Mouse (Mus musculus): ENCODE data around the gene Ikbke. TPM values are rescaled to one million over a fixed set of nuclear protein-coding genes. Genes with fewer than 3 reads are reported as not detected.

Ikbke gene
- polyA plus RNA-seq, 1 experiment from 2014 or later = 1.5 TPM

DNA sequence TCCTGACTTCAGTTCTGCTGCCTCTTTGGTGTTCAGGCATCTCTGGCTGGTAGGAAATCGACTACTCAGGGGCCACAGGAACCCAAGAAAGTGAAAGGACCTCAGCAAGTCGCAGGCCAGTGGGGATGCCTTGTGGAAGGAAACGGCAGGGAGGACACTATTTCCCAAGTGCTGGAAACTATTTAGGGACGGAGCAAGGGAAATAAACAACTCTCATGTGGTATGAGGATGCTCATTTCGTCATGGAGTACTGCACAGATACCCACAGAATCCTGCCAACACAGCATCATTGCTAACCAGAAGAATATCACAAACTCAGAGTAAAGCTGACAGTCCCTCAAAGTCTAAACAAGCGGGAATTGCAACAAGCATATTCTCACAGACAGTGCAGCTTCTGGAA is 36.5 kb downstream of the Ikbke start:
- H3K4me2 ChIP-seq (ENCODE audit: low read depth, severe bottlenecking) = no peak overlapping the region
- no peak overlapping the region for H3K27ac ChIP-seq (replicated peaks; ENCODE audit: low read depth, low read length)
- 56% methylated on average over 6 of the region's 6 CpGs for WGBS
- no peaks in the 10 kb centered on the region for H3K36me3 ChIP-seq (ENCODE audit: control insufficient read depth, insufficient read depth, low read length)
- DNase-seq (ENCODE audit: low spot score) = no peak
- H3K27me3 ChIP-seq (ENCODE audit: control insufficient read depth, insufficient read depth, low read length) = peaks cover 35% of the 10 kb centered on the region
- peaks cover 7% of the 10 kb centered on the region for H3K4me1 ChIP-seq (ENCODE audit: control insufficient read depth, insufficient read depth, low read length)
- H3K9me3 ChIP-seq (ENCODE audit: control insufficient read depth, low read length) = no peaks in the 10 kb centered on the region
- ATAC-seq (ENCODE audit: insufficient number of reproducible peaks, low FRiP score, low TSS enrichment, low read depth) = no peak
- H3K4me3 ChIP-seq (ENCODE audit: low read depth, low read length) = no peak overlapping the region
- H3K9ac ChIP-seq (ENCODE audit: low read length) = no peak overlapping the region

DNA sequence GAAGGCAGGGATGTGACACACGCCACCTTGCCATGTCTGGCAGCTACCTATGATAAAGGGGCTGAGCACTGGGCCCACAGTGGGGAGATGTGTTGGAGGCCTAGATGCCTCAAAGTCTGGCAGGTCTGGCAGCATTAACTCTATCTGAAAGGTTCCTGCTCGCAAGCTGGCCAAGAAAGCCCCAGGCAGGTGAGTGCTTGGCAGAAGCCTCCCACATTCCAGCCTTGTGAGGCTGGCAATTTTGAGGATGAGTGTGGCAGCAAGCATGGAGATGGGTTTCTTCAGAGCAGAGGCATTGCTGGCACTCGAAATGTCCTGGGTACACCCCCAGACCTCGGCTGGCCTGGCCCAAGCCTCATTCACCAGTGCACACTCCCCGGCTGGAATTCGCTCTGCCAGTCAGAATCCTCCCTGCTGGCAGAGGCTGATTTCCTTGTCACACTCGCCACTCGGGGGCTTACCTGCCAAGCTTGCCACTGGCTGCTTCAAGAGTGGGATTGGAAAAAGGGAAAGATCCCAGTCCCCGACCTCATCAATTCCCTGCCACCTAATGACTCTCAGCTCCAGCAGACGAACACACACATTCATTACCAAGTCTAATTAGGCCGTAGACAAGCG is 39.7 kb downstream of the Ikbke start:
- H3K4me1 ChIP-seq (ENCODE audit: control insufficient read depth, insufficient read depth, low read length) = peaks cover 2% of the 10 kb centered on the region; the same call in 1 of the 2 replicates
- no peaks in the 10 kb centered on the region for H3K36me3 ChIP-seq (ENCODE audit: control insufficient read depth, insufficient read depth, low read length)
- no peak overlapping the region for H3K27ac ChIP-seq (replicated peaks; ENCODE audit: low read depth, low read length)
- H3K27me3 ChIP-seq (ENCODE audit: control insufficient read depth, insufficient read depth, low read length) = peaks cover 23% of the 10 kb centered on the region
- no peak overlapping the region for H3K9ac ChIP-seq (ENCODE audit: low read length)
- H3K9me3 ChIP-seq (ENCODE audit: control insufficient read depth, low read length) = no peaks in the 10 kb centered on the region
- ATAC-seq (ENCODE audit: insufficient number of reproducible peaks, low FRiP score, low TSS enrichment, low read depth) (no peak), DNase-seq (ENCODE audit: low spot score) (no peak)
- H3K4me3 ChIP-seq (ENCODE audit: low read depth, low read length) = no peak overlapping the region
- no peak overlapping the region for H3K4me2 ChIP-seq (ENCODE audit: low read depth, severe bottlenecking)
- 59% methylated on average over 12 of the region's 12 CpGs for WGBS

DNA sequence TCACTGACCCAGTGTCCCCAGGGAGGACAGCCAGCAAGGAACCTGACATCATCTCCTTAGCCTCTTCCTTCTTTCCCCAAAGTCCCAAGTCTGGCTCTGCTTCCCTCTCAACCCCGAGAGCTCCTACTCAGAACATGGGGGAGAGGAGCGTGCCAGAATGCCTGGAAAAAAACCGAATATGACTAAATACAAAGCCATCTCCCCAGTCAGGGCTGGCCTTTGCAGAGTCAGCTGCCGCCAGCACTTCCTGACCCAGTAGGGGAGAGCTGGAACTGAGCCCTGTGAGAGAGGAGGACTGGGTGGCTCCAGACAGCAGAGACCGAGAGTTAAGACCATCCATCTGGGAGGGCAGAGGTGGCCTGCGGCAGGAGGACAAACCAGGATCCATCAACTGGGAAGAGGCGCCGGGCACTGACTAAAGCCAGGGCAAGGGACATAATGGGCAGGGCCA is 40.5 kb downstream of the Ikbke start:
- Histone ChIP-seq H3K4me1 (ENCODE audit: control insufficient read depth, insufficient read depth, low read length) (no peaks in the 10 kb centered on the region), H3K9ac (ENCODE audit: low read length) (no peak overlapping the region), H3K4me2 (ENCODE audit: low read depth, severe bottlenecking) (no peak overlapping the region), H3K9me3 (ENCODE audit: control insufficient read depth, low read length) (no peaks in the 10 kb centered on the region), H3K4me3 (ENCODE audit: low read depth, low read length) (no peak overlapping the region), H3K27me3 (ENCODE audit: control insufficient read depth, insufficient read depth, low read length) (peaks cover 15% of the 10 kb centered on the region), H3K27ac (replicated peaks; ENCODE audit: low read depth, low read length) (no peak overlapping the region), H3K36me3 (ENCODE audit: control insufficient read depth, insufficient read depth, low read length) (no peaks in the 10 kb centered on the region)
- WGBS = 65% methylated on average over 8 of the region's 8 CpGs
- DNase-seq (ENCODE audit: low spot score) (no peak), ATAC-seq (ENCODE audit: insufficient number of reproducible peaks, low FRiP score, low TSS enrichment, low read depth) (no peak)

DNA sequence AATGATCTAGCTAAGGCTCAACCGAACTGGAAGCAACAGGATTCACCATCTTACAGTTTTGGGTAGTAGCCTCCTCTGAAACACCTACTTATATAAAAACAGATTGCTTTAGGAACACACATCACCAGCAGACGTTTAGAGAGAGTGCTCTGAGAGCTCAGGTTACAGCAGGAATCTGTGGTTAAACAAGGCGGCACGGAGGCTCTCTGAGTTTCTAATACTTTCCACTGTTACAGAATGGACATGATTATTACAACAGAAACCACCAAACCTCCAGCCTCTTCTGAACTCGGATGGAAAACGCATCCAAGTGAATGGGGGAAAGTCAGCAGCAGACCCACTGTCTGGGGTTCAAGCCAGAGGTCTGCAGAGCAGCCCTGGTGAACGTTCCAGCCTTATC is 43.3 kb downstream of the Ikbke start:
- H3K27me3 ChIP-seq (ENCODE audit: control insufficient read depth, insufficient read depth, low read length) = peaks cover 4% of the 10 kb centered on the region; the same call in 1 of the 2 replicates
- H3K9ac ChIP-seq (ENCODE audit: low read length) = no peak overlapping the region
- no peak overlapping the region for H3K27ac ChIP-seq (replicated peaks; ENCODE audit: low read depth, low read length)
- WGBS = 44% methylated on average over 7 of the region's 7 CpGs
- H3K4me3 ChIP-seq (ENCODE audit: low read depth, low read length) = no peak overlapping the region
- H3K4me2 ChIP-seq (ENCODE audit: low read depth, severe bottlenecking) = no peak overlapping the region
- H3K9me3 ChIP-seq (ENCODE audit: control insufficient read depth, low read length) = no peaks in the 10 kb centered on the region
- ATAC-seq (ENCODE audit: insufficient number of reproducible peaks, low FRiP score, low TSS enrichment, low read depth) (no peak), DNase-seq (ENCODE audit: low spot score) (no peak)
- H3K4me1 ChIP-seq (ENCODE audit: control insufficient read depth, insufficient read depth, low read length) = no peaks in the 10 kb centered on the region
- H3K36me3 ChIP-seq (ENCODE audit: control insufficient read depth, insufficient read depth, low read length) = no peaks in the 10 kb centered on the region

DNA sequence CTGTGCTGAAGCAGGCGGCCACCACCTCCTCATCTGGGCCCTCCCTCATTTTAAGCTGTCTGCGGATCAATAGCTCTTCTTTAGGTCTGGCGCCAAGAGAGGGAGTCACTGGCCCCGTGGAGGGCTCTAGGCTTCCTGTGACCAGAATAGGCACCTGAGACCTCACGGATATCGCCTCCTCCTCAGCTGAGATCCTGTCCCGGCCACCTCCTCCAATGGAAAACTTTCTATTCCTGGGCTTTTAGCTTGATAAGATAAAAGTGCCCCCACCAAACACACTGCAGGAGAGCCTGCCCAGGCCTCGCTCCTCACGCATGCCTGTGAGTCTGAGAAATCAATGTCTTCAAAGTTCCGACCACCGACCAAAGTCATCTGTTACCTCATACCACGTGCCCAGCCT is 45.9 kb downstream of the Ikbke start:
- Histone ChIP-seq H3K9me3 (ENCODE audit: control insufficient read depth, low read length) (no peaks in the 10 kb centered on the region), H3K27ac (replicated peaks; ENCODE audit: low read depth, low read length) (no peak overlapping the region), H3K4me3 (ENCODE audit: low read depth, low read length) (no peak overlapping the region), H3K4me1 (ENCODE audit: control insufficient read depth, insufficient read depth, low read length) (no peaks in the 10 kb centered on the region), H3K4me2 (ENCODE audit: low read depth, severe bottlenecking) (no peak overlapping the region), H3K9ac (ENCODE audit: low read length) (no peak overlapping the region), H3K36me3 (ENCODE audit: control insufficient read depth, insufficient read depth, low read length) (no peaks in the 10 kb centered on the region), H3K27me3 (ENCODE audit: control insufficient read depth, insufficient read depth, low read length) (no peaks in the 10 kb centered on the region)
- DNase-seq (ENCODE audit: low spot score) = no peak
- no peak for ATAC-seq (ENCODE audit: insufficient number of reproducible peaks, low FRiP score, low TSS enrichment, low read depth)
- 55% methylated on average over 12 of the region's 12 CpGs for WGBS

DNA sequence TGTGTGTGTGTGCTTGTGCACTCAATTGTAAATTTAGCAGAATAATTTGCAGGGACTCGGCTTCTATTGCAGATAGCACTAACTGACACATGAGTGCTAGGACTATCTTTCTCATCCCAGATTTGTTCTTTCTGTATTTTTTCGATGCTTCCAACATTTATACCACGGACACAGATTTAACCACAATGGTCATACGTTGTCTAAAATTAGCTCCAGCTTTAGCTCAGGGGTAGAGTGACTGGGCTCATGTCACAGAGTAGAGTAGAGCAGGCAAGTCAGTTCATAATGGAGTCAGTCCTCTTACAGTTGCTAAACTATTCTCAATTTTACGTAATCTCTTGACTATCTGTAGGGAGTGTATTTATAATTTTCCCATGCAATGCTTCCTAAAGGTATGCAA is 50.7 kb downstream of the Ikbke start:
- no peaks in the 10 kb centered on the region for H3K36me3 ChIP-seq (ENCODE audit: control insufficient read depth, insufficient read depth, low read length)
- no peak overlapping the region for H3K9ac ChIP-seq (ENCODE audit: low read length)
- H3K27ac ChIP-seq (replicated peaks; ENCODE audit: low read depth, low read length) = no peak overlapping the region
- H3K4me1 ChIP-seq (ENCODE audit: control insufficient read depth, insufficient read depth, low read length) = no peaks in the 10 kb centered on the region
- no peaks in the 10 kb centered on the region for H3K27me3 ChIP-seq (ENCODE audit: control insufficient read depth, insufficient read depth, low read length)
- H3K4me3 ChIP-seq (ENCODE audit: low read depth, low read length) = no peak overlapping the region
- H3K9me3 ChIP-seq (ENCODE audit: control insufficient read depth, low read length) = no peaks in the 10 kb centered on the region
- no peak overlapping the region for H3K4me2 ChIP-seq (ENCODE audit: low read depth, severe bottlenecking)
- ATAC-seq (ENCODE audit: insufficient number of reproducible peaks, low FRiP score, low TSS enrichment, low read depth) = no peak
- WGBS = 85% methylated on average over 5 of the region's 5 CpGs
- no peak for DNase-seq (ENCODE audit: low spot score)

DNA sequence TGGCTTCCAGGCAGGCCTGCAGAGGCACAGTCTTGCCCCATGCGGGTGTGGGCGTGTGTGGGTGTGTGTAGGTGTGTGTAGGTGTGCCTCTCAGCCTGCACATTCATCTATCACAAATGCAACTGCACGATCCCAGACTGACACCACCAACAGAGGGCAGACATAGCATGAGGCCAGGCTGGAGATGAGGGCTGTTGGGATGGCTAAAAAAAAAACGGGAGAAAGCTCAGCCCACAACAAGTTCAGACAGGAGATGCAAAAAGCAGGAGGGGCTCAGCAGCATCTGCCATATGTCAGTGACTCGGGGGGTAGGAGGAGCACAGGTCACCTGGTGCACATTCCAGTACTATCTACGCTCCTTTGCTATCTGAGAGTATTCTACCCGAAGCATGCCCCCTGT is 51.2 kb downstream of the Ikbke start:
- no peak overlapping the region for H3K4me3 ChIP-seq (ENCODE audit: low read depth, low read length)
- DNase-seq (ENCODE audit: low spot score) (no peak), ATAC-seq (ENCODE audit: insufficient number of reproducible peaks, low FRiP score, low TSS enrichment, low read depth) (no peak)
- H3K27me3 ChIP-seq (ENCODE audit: control insufficient read depth, insufficient read depth, low read length) = no peaks in the 10 kb centered on the region
- no peak overlapping the region for H3K4me2 ChIP-seq (ENCODE audit: low read depth, severe bottlenecking)
- no peak overlapping the region for H3K9ac ChIP-seq (ENCODE audit: low read length)
- H3K27ac ChIP-seq (replicated peaks; ENCODE audit: low read depth, low read length) = no peak overlapping the region
- H3K9me3 ChIP-seq (ENCODE audit: control insufficient read depth, low read length) = no peaks in the 10 kb centered on the region
- H3K4me1 ChIP-seq (ENCODE audit: control insufficient read depth, insufficient read depth, low read length) = no peaks in the 10 kb centered on the region
- H3K36me3 ChIP-seq (ENCODE audit: control insufficient read depth, insufficient read depth, low read length) = no peaks in the 10 kb centered on the region
- WGBS = 55% methylated on average over 7 of the region's 7 CpGs

DNA sequence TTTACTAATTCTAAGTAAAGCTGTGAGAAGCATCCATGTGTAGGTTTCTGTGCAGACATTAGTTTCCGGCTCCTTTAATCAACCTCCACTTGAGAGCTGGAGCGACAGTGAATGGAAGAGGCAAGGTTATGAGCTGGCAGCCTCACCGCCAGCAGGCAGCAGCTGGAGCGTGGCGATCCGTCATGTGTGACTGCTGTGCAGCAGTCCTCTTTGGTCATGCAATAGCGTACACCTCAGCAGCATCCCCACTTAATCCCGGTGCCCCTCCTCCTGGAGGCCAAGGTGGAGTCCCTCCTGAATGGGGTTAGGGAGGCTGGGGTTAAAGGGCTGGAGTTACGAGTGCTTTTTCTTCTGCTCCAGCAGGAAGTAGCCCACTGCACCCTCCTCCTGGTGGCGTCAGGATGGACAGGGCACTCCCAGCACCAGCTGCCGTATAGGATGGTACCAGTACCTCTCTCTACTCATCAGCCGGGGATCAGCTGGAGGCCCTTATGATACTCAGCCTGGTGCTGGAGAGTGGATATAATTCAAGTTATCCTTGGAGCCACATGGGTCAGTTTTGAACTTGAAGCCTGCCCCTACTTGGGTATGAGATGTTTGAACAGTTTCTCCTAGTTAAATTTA is 54.4 kb downstream of the Ikbke start:
- no peaks in the 10 kb centered on the region for H3K27me3 ChIP-seq (ENCODE audit: control insufficient read depth, insufficient read depth, low read length)
- H3K4me2 ChIP-seq (ENCODE audit: low read depth, severe bottlenecking) = no peak overlapping the region
- H3K9me3 ChIP-seq (ENCODE audit: control insufficient read depth, low read length) = no peaks in the 10 kb centered on the region
- no peak overlapping the region for H3K4me3 ChIP-seq (ENCODE audit: low read depth, low read length)
- no peaks in the 10 kb centered on the region for H3K36me3 ChIP-seq (ENCODE audit: control insufficient read depth, insufficient read depth, low read length)
- DNase-seq (ENCODE audit: low spot score) = no peak
- H3K27ac ChIP-seq (replicated peaks; ENCODE audit: low read depth, low read length) = no peak overlapping the region
- no peak overlapping the region for H3K9ac ChIP-seq (ENCODE audit: low read length)
- H3K4me1 ChIP-seq (ENCODE audit: control insufficient read depth, insufficient read depth, low read length) = no peaks in the 10 kb centered on the region
- WGBS = 74% methylated on average over 12 of the region's 12 CpGs
- ATAC-seq (ENCODE audit: insufficient number of reproducible peaks, low FRiP score, low TSS enrichment, low read depth) = no peak

DNA sequence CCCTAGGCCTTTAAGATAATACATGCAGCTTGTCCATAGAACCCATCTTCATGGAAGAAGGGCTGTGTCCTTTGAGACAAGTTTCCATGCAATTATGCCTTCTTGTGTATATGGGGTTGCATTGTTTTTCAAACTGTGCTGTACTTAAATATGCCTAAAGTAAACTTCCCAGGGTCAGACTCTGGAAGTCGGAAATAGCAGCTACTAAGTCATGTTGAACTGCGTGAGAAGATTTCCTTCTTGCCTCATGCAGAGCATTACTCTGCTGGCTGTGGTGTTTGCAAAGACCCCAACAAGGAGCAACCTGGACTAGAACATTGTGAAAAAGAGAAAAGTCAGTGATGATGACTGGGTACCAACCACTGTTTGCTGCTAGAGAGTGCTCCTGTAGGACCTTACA is 56.1 kb downstream of the Ikbke start:
- no peak overlapping the region for H3K27ac ChIP-seq (replicated peaks; ENCODE audit: low read depth, low read length)
- 91% methylated on average over 2 of the region's 2 CpGs for WGBS

More for the DNA sequence above, 56.1 kb downstream of the Ikbke start:
- Histone ChIP-seq H3K4me3 (ENCODE audit: low read depth, low read length) (no peak overlapping the region), H3K9ac (ENCODE audit: low read length) (no peak overlapping the region), H3K9me3 (ENCODE audit: control insufficient read depth, low read length) (no peaks in the 10 kb centered on the region), H3K27me3 (ENCODE audit: control insufficient read depth, insufficient read depth, low read length) (no peaks in the 10 kb centered on the region), H3K4me2 (ENCODE audit: low read depth, severe bottlenecking) (no peak overlapping the region), H3K4me1 (ENCODE audit: control insufficient read depth, insufficient read depth, low read length) (no peaks in the 10 kb centered on the region), H3K36me3 (ENCODE audit: control insufficient read depth, insufficient read depth, low read length) (no peaks in the 10 kb centered on the region)
- DNase-seq (ENCODE audit: low spot score) (no peak), ATAC-seq (ENCODE audit: insufficient number of reproducible peaks, low FRiP score, low TSS enrichment, low read depth) (no peak)
